Mouse (Mus musculus): ENCODE results near the gene Gm42420.

Gene Gm42420

GRCm38 (mm10) chr6:39585517-39585916 lies at the start of gene Gm42420:
Gm42420 (plus strand) TSS chr6:39585753.
- no peak for DNase-seq (ENCODE audit: low read depth, low spot score)

GRCm38 (mm10) chr6:39536621-39537020 lies 48.9 kb upstream of the Gm42420 start:
- no peak for DNase-seq (ENCODE audit: low read depth, low spot score)

GRCm38 (mm10) chr6:39537276-39537675 lies 48.3 kb upstream of the Gm42420 start:
- no peak for DNase-seq (ENCODE audit: low read depth, low spot score)

GRCm38 (mm10) chr6:39538227-39538626 lies 47.3 kb upstream of the Gm42420 start:
- no peak for DNase-seq (ENCODE audit: low read depth, low spot score)

- DNase-seq (ENCODE audit: low read depth, low spot score): no peak
Measured at GRCm38 (mm10) chr6:39539679-39540155, 45.8 kb upstream of the Gm42420 start.

GRCm38 (mm10) chr6:39540563-39540962 lies 45.0 kb upstream of the Gm42420 start:
- no peak for DNase-seq (ENCODE audit: low read depth, low spot score)

- DNase-seq (ENCODE audit: low read depth, low spot score): no peak
Measured at GRCm38 (mm10) chr6:39542631-39543597, 42.6 kb upstream of the Gm42420 start.

DNA sequence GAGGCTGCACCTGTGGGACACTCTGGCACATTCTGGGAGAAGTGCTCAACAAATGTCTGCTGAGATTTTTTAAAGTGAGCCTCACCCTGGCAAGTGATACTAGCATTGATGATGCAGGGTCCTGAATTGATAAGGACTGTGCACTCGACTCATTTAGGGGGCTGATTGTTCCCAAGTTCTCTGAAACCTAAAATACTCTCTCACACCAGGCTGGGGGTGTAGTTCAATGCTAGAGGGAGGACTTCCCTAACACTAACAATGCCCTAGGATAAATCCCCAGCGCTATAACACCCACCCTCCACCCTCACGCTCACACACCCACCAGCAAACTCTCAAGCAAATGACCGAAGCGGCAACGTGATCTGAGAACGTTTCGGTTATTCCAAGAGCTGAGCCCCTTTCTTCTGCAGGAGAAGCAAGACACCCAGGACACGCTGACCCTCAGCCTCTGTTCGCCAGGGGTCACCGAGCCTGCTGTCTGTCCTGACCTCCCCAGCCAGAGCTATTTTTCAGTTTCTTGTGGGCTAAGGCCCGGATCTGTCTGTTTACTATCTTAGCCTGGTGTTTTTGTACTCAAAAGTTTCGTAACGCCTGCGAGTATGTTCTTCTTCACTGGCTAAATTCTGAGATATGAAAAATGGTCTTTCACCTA lies 41.7 kb upstream of the Gm42420 start:
- no peak for DNase-seq (ENCODE audit: low read depth, low spot score)

- no peak for DNase-seq (ENCODE audit: low read depth, low spot score)
Measured at GRCm38 (mm10) chr6:39545474-39545873, 40.1 kb upstream of the Gm42420 start.

- DNase-seq (ENCODE audit: low read depth, low spot score): no peak
Measured at GRCm38 (mm10) chr6:39548030-39548429, 37.5 kb upstream of the Gm42420 start.

- DNase-seq (ENCODE audit: low read depth, low spot score): no peak
Measured at GRCm38 (mm10) chr6:39551981-39552636, 33.4 kb upstream of the Gm42420 start.

GRCm38 (mm10) chr6:39554888-39555647 lies 30.5 kb upstream of the Gm42420 start:
- DNase-seq (ENCODE audit: low read depth, low spot score): no peak

GRCm38 (mm10) chr6:39555648-39555945 lies 30.0 kb upstream of the Gm42420 start:
- DNase-seq (ENCODE audit: low read depth, low spot score): no peak

- no peak for DNase-seq (ENCODE audit: low read depth, low spot score)
Measured at GRCm38 (mm10) chr6:39556900-39557659, 28.5 kb upstream of the Gm42420 start.

GRCm38 (mm10) chr6:39557723-39558261 lies 27.8 kb upstream of the Gm42420 start, which contains the start of gene Dennd2a:
Dennd2a (minus strand) TSS chr6:39557867.
- DNase-seq (ENCODE audit: low read depth, low spot score): peak; percentile 86

- DNase-seq (ENCODE audit: low read depth, low spot score): no peak
Measured at GRCm38 (mm10) chr6:39559276-39559939, 26.1 kb upstream of the Gm42420 start.

- DNase-seq (ENCODE audit: low read depth, low spot score): peak; percentile 80
Measured at GRCm38 (mm10) chr6:39562166-39563015, 23.2 kb upstream of the Gm42420 start.

GRCm38 (mm10) chr6:39567528-39567927 lies 18.0 kb upstream of the Gm42420 start:
- DNase-seq (ENCODE audit: low read depth, low spot score): no peak

- DNase-seq (ENCODE audit: low read depth, low spot score): no peak
Measured at GRCm38 (mm10) chr6:39570426-39570825, 15.1 kb upstream of the Gm42420 start.
